Mouse (Mus musculus) olfactory bulb, adult 2 months (tissue): ENCODE results near the gene Cpsf4l. TPM values are rescaled to one million over a fixed set of nuclear protein-coding genes. Genes with fewer than 3 reads are reported as not detected.

Source experiments
- H3K27ac ChIP-seq: fragments of 200-500 bp; 2 replicates; pipeline ENCODE4 v1.5.1; 2012; ENCODE audit warnings: low read depth, low read length; ENCODE audit not compliant: insufficient read depth
- H3K4me1 ChIP-seq: fragments of 200-500 bp; 2 replicates; pipeline ENCODE4 v1.6.1; 2012; ENCODE audit warnings: low read length; ENCODE audit not compliant: control insufficient read depth, insufficient read depth
- H3K4me3 ChIP-seq: fragments of 200-500 bp; 2 replicates; pipeline ENCODE4 v1.5.1; 2012; ENCODE audit warnings: mild to moderate bottlenecking, low read depth, low read length, moderate library complexity; ENCODE audit not compliant: insufficient read depth
- CTCF ChIP-seq: fragments of 200-500 bp; IDR thresholded peaks from 2 replicates; pipeline ENCODE4 v1.5.1; 2012; ENCODE audit warnings: low read depth, mild to moderate bottlenecking, low read length, moderate library complexity; ENCODE audit not compliant: insufficient read depth
- POLR2A ChIP-seq: fragments of 200-500 bp; IDR thresholded peaks from 2 replicates; pipeline ENCODE4 v1.6.1; 2012; ENCODE audit warnings: mild to moderate bottlenecking, low read depth, low read length, moderate library complexity; ENCODE audit not compliant: insufficient read depth
- WGBS: fragments of 180-500 bp; shearing (Covaris S2); methylation state at CpG from one replicate; pipeline ENCODE4 v1.1.7; 2018; 5-methylcytosine and 5-hydroxymethylcytosine counted together
- polyA plus RNA-seq: library from polyadenylated mRNA; stranded (reverse); fragments of >200 nt; gene quantifications from 2 replicates; pipeline ENCODE4 v1.2.4, GENCODE M21; 2012; ENCODE audit warnings: low replicate concordance; ENCODE audit not compliant: missing spikeins, insufficient read depth, insufficient read length

The Cpsf4l gene
- polyA plus RNA-seq, 1 experiment = not detected

GRCm38 (mm10) chr11:113737912-113738311 lies 28.1 kb upstream of the Cpsf4l start:
- WGBS = 82% methylated on average over 8 of the region's 8 CpGs
- H3K27ac ChIP-seq = no peak overlapping the region
- H3K4me3 ChIP-seq = no peak overlapping the region
- H3K4me1 ChIP-seq = peaks cover 13% of the 10 kb centered on the region
- TF ChIP-seq CTCF (no peak), POLR2A (no peak)

- WGBS = 82% methylated on average over 3 of the region's 3 CpGs
- H3K4me3 ChIP-seq = no peak overlapping the region
- no peak overlapping the region for H3K27ac ChIP-seq
These were observed 27.7 kb upstream of the Cpsf4l start for GRCm38 (mm10) chr11:113737553-113737854.

GRCm38 (mm10) chr11:113736848-113737552 lies 27.2 kb upstream of the Cpsf4l start:
- TF ChIP-seq POLR2A (no peak), CTCF (no peak)
- Histone ChIP-seq H3K4me3 (no peak overlapping the region), H3K4me1 (peaks cover 16% of the 10 kb centered on the region), H3K27ac (no peak overlapping the region)
- 87% methylated on average over 11 of the region's 11 CpGs for WGBS

More at GRCm38 (mm10) chr11:113737553-113737854, 27.7 kb upstream of the Cpsf4l start:
- H3K4me1 ChIP-seq = peaks cover 13% of the 10 kb centered on the region
- TF ChIP-seq POLR2A = no peak
- TF ChIP-seq CTCF = no peak

- Histone ChIP-seq H3K27ac (no peak overlapping the region), H3K4me3 (no peak overlapping the region), H3K4me1 (peaks cover 16% of the 10 kb centered on the region)
- WGBS = 78% methylated on average over 6 of the region's 6 CpGs
- no peak for TF ChIP-seq CTCF
- no peak for TF ChIP-seq POLR2A
These were observed 25.3 kb upstream of the Cpsf4l start for GRCm38 (mm10) chr11:113735151-113735550.

DNA sequence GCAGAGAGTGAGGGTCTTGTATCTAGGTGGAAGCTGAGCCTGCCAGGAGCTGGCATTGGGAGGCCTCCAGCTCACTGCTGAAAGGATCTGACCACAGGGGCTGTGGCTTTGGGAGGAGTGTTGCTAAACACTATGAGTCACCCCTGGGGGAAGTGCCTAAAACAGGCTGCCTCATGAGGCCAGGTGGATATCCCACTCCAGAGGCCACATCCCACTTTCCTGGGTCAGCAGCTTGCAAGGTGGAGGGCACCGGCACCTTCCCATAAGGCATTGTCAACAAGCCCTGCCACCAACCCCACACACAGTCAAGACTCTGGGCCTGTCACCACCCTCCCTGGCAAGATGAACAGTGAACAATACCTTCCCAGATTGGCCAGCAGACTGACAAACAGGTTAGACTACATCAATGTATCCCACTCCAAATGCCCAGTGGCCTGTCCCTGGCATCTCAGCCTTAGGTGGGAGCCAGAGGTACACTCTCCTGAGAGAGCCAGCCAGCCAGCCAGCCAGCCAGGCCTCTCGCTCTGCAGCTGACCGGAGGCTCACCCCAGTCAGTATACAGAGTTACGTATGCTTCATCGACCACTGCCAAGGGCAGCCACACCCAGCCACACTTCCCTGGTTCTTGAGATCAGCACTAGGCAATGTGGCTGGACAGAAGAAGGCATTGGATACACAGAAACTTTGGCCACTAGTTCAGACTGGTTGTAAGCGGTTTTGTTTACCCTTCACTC lies 24.0 kb upstream of the Cpsf4l start:
- Histone ChIP-seq H3K27ac (no peak overlapping the region), H3K4me1 (peaks cover 18% of the 10 kb centered on the region), H3K4me3 (no peak overlapping the region)
- WGBS = 68% methylated on average over 6 of the region's 6 CpGs
- TF ChIP-seq POLR2A (no peak), CTCF (no peak)

- H3K27ac ChIP-seq = no peak overlapping the region
- WGBS = 80% methylated on average over 10 of the region's 10 CpGs
These were observed 22.3 kb upstream of the Cpsf4l start for GRCm38 (mm10) chr11:113731945-113732612.

DNA sequence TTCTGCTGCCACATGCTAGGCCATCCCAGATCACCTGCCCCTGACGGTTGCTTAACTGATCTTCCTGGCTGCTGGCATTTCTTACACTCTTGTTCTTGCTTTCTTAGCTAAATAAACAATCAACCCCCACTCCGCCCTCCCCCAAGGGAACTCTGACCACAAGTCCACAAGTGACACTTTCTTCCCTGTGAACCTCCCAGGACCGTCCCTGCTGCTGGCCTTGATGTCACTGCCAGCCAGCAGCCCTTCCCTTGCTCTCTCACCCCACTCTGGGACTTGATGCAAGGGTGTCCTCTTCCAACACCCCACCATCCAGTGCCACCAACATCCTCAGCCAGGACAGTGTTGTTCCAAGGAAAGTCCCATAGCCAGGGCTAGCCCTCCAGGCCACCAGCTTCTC lies 21.1 kb upstream of the Cpsf4l start:
- TF ChIP-seq POLR2A = no peak
- no peak for TF ChIP-seq CTCF
- WGBS = 81% methylated on average over 3 of the region's 3 CpGs
- H3K4me3 ChIP-seq = no peak overlapping the region
- H3K27ac ChIP-seq = no peak overlapping the region
- peaks cover 26% of the 10 kb centered on the region for H3K4me1 ChIP-seq

More at GRCm38 (mm10) chr11:113731945-113732612, 22.3 kb upstream of the Cpsf4l start:
- TF ChIP-seq POLR2A (no peak), CTCF (no peak)
- Histone ChIP-seq H3K4me3 (no peak overlapping the region), H3K4me1 (peaks cover 20% of the 10 kb centered on the region)

DNA sequence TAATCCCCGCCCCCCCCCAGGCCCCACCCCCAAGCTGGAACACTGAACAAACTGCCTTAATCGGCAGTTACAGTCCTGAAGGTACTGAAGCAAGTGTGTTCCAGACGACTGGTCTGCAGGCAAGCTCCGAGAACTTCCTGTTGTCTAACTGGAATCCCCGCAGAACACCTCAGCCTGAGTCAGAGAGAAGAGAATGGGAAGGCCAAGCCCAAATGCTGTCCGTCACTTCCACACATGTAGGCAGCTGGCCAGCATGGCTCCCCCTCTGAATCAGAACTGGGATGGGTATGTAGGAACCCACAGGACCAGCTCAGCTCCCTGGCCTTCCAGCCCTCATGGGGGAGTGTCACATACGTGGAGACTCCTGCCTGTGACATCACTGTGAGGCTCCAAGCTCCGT lies 20.1 kb upstream of the Cpsf4l start:
- whole genome bisulfite sequencing = 70% methylated on average over 8 of the region's 8 CpGs
- H3K27ac ChIP-seq = no peak overlapping the region
- TF ChIP-seq CTCF (no peak), POLR2A (no peak)
- peaks cover 33% of the 10 kb centered on the region for H3K4me1 ChIP-seq
- H3K4me3 ChIP-seq = no peak overlapping the region

DNA sequence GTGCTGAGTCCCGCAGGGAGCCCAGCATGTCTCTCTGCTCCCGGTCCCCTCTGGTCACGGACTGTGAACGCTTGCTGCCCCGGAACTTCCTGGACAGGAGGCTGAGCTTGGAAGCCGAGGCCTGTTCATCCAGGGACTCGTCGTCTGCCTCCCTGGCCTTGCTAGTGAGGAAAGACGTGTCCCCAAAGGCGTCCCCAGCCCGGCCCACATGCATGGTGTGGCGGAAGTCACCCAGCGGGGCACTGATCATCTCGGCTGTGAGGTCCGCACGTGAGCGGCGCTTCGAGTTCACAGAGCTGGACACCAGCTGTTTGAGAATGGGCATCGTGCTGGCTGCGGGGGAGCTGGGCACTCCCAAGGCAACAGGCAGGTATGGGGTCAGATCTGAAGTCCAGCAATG lies 19.4 kb upstream of the Cpsf4l start:
- TF ChIP-seq POLR2A (no peak), CTCF (no peak)
- Histone ChIP-seq H3K4me1 (peaks cover 31% of the 10 kb centered on the region), H3K27ac (no peak overlapping the region), H3K4me3 (no peak overlapping the region)
- 83% methylated on average over 21 of the region's 21 CpGs for WGBS
